Mouse (Mus musculus) brain, embryonic 14.5 days (tissue): ENCODE results near the gene Proca1.

Experiments
- CTCF ChIP-seq: fragments of 200-500 bp; IDR thresholded peaks from 2 replicates; pipeline ENCODE4 v1.5.1; 2012; ENCODE audit warnings: inconsistent platforms, mild to moderate bottlenecking, moderate library complexity, borderline replicate concordance; ENCODE audit not compliant: insufficient read depth, insufficient read length; ENCODE audit errors: extremely low read depth
- POLR2A ChIP-seq: fragments of 200-500 bp; IDR thresholded peaks from 2 replicates; pipeline ENCODE4 v1.6.1; 2012; ENCODE audit warnings: mild to moderate bottlenecking, inconsistent platforms, borderline replicate concordance; ENCODE audit not compliant: poor library complexity, insufficient read depth, insufficient read length, severe bottlenecking; ENCODE audit errors: extremely low read depth

DNA sequence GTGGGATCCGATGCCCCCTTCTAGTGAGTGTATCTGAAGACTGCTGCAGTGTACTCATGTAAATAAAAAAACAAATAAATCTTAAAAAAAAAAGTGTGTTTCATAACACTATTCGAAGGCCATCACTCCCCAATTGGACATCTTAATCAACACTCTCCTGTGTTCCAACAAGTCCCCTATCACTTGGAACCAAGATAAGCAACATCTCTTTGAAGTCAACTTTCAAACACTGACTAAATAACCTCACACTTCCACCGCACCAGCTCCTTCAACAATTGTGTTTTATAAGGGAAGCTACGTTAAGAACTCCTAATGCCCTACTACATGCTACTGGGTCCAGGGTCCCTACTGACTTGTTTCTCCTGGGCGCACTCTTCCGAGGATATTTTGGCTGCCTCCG, 10.7 kb upstream of the Proca1 start:
- TF ChIP-seq CTCF (no peak), POLR2A (no peak)
